Mouse (Mus musculus) testis, adult 2 months (tissue): Measurements from ENCODE around the gene Gm20388. TPM values are rescaled to one million over a fixed set of nuclear protein-coding genes. Genes with fewer than 3 reads are reported as not detected.
"Not testable (repeated sequence)": the region's sequence is repeated elsewhere in the genome, so short reads cannot be mapped to it uniquely, and the experiment has no call there.

ENCODE experiments used
- H3K27ac ChIP-seq: fragments of 200-500 bp; 2 replicates; pipeline ENCODE4 v1.5.1; 2012; ENCODE audit warnings: low read depth, low read length; ENCODE audit not compliant: control insufficient read depth, insufficient read depth
- H3K27me3 ChIP-seq: fragments of 200-500 bp; 2 replicates; pipeline ENCODE4 v1.6.1; 2012; ENCODE audit warnings: mild to moderate bottlenecking, low read length, moderate library complexity; ENCODE audit not compliant: control insufficient read depth, insufficient read depth
- H3K36me3 ChIP-seq: fragments of 200-500 bp; 2 replicates; pipeline ENCODE4 v1.6.1; 2012; ENCODE audit warnings: mild to moderate bottlenecking, low read length; ENCODE audit not compliant: control insufficient read depth, insufficient read depth
- H3K4me1 ChIP-seq: fragments of 200-500 bp; 2 replicates; pipeline ENCODE4 v1.6.1; 2012; ENCODE audit warnings: low read length; ENCODE audit not compliant: control insufficient read depth, insufficient read depth
- H3K4me3 ChIP-seq: fragments of 200-500 bp; 2 replicates; pipeline ENCODE4 v1.5.1; 2012; ENCODE audit warnings: low read depth, mild to moderate bottlenecking, low read length, moderate library complexity, mixed read lengths; ENCODE audit not compliant: control insufficient read depth
- CTCF ChIP-seq: fragments of 200-500 bp; IDR thresholded peaks from 2 replicates; pipeline ENCODE4 v1.5.1; 2012; ENCODE audit warnings: low read depth, mild to moderate bottlenecking, inconsistent platforms, low read length, moderate library complexity; ENCODE audit not compliant: control insufficient read depth, insufficient read depth, insufficient replicate concordance
- POLR2A ChIP-seq: fragments of 200-500 bp; IDR thresholded peaks from 2 replicates; pipeline ENCODE4 v1.6.1; 2012; ENCODE audit warnings: low read depth, mild to moderate bottlenecking, inconsistent platforms, low read length, moderate library complexity; ENCODE audit not compliant: control insufficient read depth
- polyA plus RNA-seq: library from polyadenylated mRNA; depleted of rRNA; stranded (reverse); fragments of >200 nt; gene quantifications from 2 replicates; pipeline ENCODE4 v1.2.3, GENCODE M21; 2012

The Gm20388 gene
- polyA plus RNA-seq, 1 experiment = 5.6 TPM

DNA sequence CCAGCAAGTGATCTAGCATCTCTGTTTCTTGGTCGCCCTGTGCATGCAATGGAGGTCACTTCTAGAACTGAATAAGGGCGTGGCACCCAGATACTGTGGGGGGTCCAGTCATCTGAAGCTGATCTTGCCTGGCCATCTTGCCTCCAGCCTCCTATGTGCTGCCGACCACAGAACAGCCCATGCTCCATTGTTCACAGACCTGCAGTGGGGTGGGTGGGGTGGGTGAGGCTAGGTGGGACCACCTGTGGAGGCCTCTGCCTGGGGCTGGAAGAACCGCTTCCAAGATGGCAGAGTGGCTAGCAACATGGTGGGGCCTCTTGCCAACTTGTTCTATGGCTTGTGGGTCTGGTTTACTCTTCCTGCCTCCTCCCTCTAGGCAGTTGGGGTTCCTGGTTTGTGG, 423.0 kb downstream of the Gm20388 start:
- H3K4me1 ChIP-seq = peaks cover 17% of the 10 kb centered on the region
- H3K27ac ChIP-seq = no peak overlapping the region
- no peak overlapping the region for H3K4me3 ChIP-seq
- H3K36me3 ChIP-seq = no peaks in the 10 kb centered on the region
- no peaks in the 10 kb centered on the region for H3K27me3 ChIP-seq
- TF ChIP-seq POLR2A (no peak), CTCF (no peak)

- not testable (repeated sequence) for H3K36me3 ChIP-seq
These were observed 423.6 kb downstream of the Gm20388 start for GRCm38 (mm10) chr8:120334261-120334660.

DNA sequence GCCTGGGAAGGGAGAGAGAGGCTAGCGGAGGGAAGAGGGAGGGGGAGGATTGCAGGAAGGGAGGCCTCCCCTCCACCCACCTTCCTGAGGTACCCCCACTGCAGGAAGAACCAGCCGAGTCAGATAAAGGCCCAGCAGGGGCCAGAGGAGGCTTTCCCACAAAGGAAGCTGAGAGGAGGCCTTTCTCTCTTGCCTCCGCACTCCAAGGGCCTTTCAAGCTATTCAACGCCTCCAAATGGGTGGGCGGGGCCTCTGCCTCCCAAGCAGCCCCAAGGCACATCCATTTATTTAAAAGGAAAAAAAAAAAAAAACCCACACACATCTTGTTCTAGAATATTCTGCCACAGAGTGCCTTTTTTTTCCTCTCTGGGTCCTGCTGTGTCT, 424.2 kb downstream of the Gm20388 start:
- Histone ChIP-seq H3K4me1 (peaks cover 16% of the 10 kb centered on the region), H3K4me3 (no peak overlapping the region), H3K36me3 (no peaks in the 10 kb centered on the region), H3K27me3 (no peaks in the 10 kb centered on the region), H3K27ac (peak overlapping the region; percentile 26; the same call in 1 of the 2 replicates)
- TF ChIP-seq CTCF (no peak), POLR2A (no peak)

More at GRCm38 (mm10) chr8:120334261-120334660, 423.6 kb downstream of the Gm20388 start:
- Histone ChIP-seq H3K27ac (0 out of 2 replicates have a peak overlapping the region, but pooled peaks have one; percentile 26), H3K4me1 (peaks cover 16% of the 10 kb centered on the region)
- not testable (repeated sequence) for H3K27me3 ChIP-seq, H3K4me3 ChIP-seq

DNA sequence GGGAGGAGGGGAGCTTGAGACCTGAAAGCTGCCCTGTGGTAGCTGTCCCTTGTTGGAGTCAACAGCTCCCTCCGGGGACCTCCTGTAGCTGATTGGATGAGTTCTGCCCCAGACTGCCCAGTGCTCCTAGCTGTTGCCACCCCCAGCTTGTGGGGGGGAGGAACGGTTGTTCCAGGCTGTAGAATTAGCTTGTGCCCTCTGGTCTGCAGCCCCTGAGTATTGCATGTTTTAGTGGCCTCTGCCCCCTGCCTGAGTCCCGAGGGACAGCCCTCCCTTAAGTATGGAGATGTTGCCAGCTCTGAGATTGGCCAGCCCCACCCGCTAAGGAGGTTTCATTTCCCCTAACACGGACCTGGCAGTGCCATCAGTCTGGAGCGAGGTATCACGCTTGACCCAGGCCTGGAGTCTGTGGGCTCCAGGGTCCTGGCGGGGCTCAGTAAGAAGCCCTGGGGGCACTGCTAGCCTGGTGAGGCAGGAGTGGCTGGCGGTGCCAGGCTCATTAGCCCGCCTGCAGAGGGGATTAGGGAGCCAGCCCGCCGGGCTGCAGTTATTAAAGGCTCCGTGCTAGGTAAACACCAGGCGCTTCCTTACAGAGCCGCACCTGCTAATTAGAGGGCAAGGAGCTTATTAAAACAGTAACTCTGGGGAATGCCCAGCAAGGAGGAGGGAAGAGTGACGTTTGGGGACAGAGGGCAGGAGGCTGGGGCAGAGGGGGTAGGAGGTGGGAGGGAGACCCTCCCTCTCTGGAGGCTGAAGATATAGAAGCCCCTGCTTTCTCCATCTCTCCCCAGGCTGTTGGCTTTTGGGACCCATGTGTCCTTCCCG, 424.8 kb downstream of the Gm20388 start:
- Histone ChIP-seq H3K27me3 (no peaks in the 10 kb centered on the region), H3K4me1 (peaks cover 16% of the 10 kb centered on the region), H3K27ac (no peak overlapping the region), H3K4me3 (no peak overlapping the region), H3K36me3 (no peaks in the 10 kb centered on the region)
- no peak for TF ChIP-seq CTCF
- no peak for TF ChIP-seq POLR2A

DNA sequence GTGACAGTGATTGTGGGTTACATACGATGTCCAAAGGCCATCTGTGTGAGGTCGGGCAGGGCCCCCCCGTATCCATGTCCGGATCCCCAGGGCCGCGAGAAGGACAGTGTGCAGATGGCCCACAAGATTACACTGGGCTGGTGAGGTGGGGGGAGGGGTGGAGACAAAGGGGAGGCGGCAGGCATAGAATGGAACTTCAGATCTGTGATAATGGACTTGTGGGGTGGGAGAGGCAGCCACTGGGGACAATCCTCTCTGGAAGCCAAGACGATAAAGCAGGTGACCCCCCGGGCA, 425.4 kb downstream of the Gm20388 start:
- Histone ChIP-seq H3K27me3 (no peaks in the 10 kb centered on the region), H3K4me3 (no peak overlapping the region), H3K4me1 (peaks cover 14% of the 10 kb centered on the region)

DNA sequence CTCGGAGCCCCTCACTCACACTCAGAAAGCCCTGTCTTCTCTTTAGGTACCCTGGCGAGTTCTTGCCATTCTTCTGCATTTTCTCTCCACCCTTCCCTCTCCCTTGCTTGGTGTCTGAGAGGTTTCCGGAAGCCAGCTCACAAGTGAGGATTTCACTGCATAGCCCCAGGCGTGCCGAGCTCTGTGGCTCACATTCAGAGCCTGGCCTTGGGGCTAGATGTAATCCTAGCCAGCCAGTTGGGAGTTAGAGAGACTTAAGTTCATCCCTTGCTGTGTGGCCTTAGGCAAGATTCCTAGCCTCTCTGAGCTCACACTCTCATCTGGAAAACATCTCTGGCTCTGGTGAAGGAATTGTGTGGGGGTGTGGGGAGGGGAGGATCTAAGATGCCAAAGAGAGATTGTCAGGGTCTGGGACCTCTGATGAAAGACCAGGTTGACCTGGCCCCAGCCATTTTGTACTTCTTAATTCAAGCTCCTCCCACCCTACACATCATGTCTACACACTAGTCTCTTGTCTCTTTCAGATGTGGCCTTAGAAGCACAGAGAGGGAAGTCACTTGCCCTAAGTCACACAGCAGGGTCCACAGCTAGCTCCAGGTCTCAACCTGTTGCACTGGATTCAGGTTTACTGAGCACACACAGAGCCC, 426.4 kb downstream of the Gm20388 start:
- no peak overlapping the region for H3K4me3 ChIP-seq
- H3K27ac ChIP-seq = no peak overlapping the region
- no peaks in the 10 kb centered on the region for H3K36me3 ChIP-seq
- TF ChIP-seq POLR2A (no peak), CTCF (no peak)
- no peaks in the 10 kb centered on the region for H3K27me3 ChIP-seq
- H3K4me1 ChIP-seq = peaks cover 9% of the 10 kb centered on the region

More for the DNA sequence above, 425.4 kb downstream of the Gm20388 start:
- H3K36me3 ChIP-seq = no peaks in the 10 kb centered on the region
- no peak overlapping the region for H3K27ac ChIP-seq
- TF ChIP-seq POLR2A = no peak
- no peak for TF ChIP-seq CTCF

DNA sequence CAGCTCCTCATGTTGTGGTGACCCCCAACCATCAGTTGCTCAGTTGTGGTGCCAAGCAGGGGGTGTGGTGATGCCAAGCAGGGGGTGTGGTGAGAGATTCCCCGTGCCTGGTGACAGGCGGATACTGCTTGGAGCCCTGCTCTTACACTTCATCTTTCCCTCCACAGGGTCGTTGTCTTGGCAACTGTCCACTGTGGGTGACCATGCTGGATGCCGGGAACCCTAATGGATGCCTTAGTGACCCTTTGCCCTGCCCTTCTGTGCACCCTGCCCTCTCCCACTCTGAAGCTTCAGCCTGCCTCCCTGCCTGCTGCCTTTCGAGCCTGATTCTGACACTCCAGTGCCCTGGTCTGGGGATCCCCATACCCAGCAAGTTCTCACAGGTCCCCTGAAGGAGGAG, 427.0 kb downstream of the Gm20388 start:
- no peak overlapping the region for H3K4me3 ChIP-seq
- H3K27ac ChIP-seq = no peak overlapping the region
- no peaks in the 10 kb centered on the region for H3K36me3 ChIP-seq
- TF ChIP-seq POLR2A = no peak
- TF ChIP-seq CTCF = no peak
- no peaks in the 10 kb centered on the region for H3K27me3 ChIP-seq
- peaks cover 9% of the 10 kb centered on the region for H3K4me1 ChIP-seq
